Mouse (Mus musculus) CH12.LX (cell line): ENCODE data around the gene Dand5. TPM values are rescaled to one million over a fixed set of nuclear protein-coding genes. Genes with fewer than 3 reads are reported as not detected.

ENCODE experiments used
- DNase-seq: peaks from one replicate; pipeline ENCODE4 v3.0.0-alpha.2; 2013; ENCODE audit errors: extremely low read depth
- H3K27ac ChIP-seq: 2 replicates; pipeline ENCODE4 v1.5.1; 2012; ENCODE audit warnings: low read depth, mild to moderate bottlenecking, control low read depth, moderate library complexity; ENCODE audit not compliant: insufficient read depth
- H3K27me3 ChIP-seq: replicated peaks from 2 replicates; pipeline ENCODE3; 2012; ENCODE audit warnings: inconsistent platforms
- H3K36me3 ChIP-seq, 2 experiments: replicated peaks in 1 of 2; 2 replicates each; pipeline versions ENCODE3 to v1.6.1; 2012; ENCODE audit warnings: inconsistent platforms in 1 of 2, low read length in 1 of 2, mild to moderate bottlenecking in 1 of 2, mixed read lengths in 1 of 2, moderate library complexity in 1 of 2; ENCODE audit not compliant: control insufficient read depth in 1 of 2, insufficient read depth in 1 of 2
- H3K4me1 ChIP-seq, 2 experiments: 2 replicates each; pipeline ENCODE4 v1.6.1; 2012; ENCODE audit warnings: inconsistent platforms in 1 of 2, moderate library complexity in 1 of 2; ENCODE audit not compliant: insufficient read depth in 2 of 2, control insufficient read depth in 1 of 2
- H3K4me2 ChIP-seq: 2 replicates; pipeline ENCODE4 v1.6.1; 2012; ENCODE audit warnings: low read depth, mild to moderate bottlenecking, control low read depth; ENCODE audit not compliant: poor library complexity, insufficient read depth, severe bottlenecking
- H3K4me3 ChIP-seq, 3 experiments: fragments of 150-350 bp in 1 of 3; sonication (generic) in 1 of 3; replicated peaks in 1 of 3; 2 replicates each; pipeline versions ENCODE3 to v1.5.1; 2011 to 2012; ENCODE audit warnings: low read depth in 2 of 3, low read length in 2 of 3, mild to moderate bottlenecking in 2 of 3, moderate library complexity in 2 of 3, control low read depth in 1 of 3, improper control_type of control experiment in 1 of 3, inconsistent platforms in 1 of 3, mixed read lengths in 1 of 3; ENCODE audit not compliant: poor library complexity in 1 of 3
- H3K79me2 ChIP-seq: replicated peaks from 2 replicates; pipeline ENCODE4 v1.6.1; 2012; ENCODE audit warnings: mild to moderate bottlenecking, moderate library complexity; ENCODE audit not compliant: control insufficient read depth, poor library complexity, insufficient read depth, severe bottlenecking; ENCODE audit errors: extremely low read depth
- H3K9ac ChIP-seq: 2 replicates; pipeline ENCODE4 v1.6.1; 2012; ENCODE audit warnings: low read depth, mild to moderate bottlenecking, control low read depth, moderate library complexity; ENCODE audit not compliant: insufficient read depth
- H3K9me3 ChIP-seq: replicated peaks from 2 replicates; pipeline ENCODE3; 2012; ENCODE audit warnings: low read length, inconsistent platforms, mixed read lengths
- BHLHE40 ChIP-seq: IDR thresholded peaks from 2 replicates; pipeline ENCODE4 v1.6.1; 2011; ENCODE audit warnings: mild to moderate bottlenecking, low read depth, low read length, improper control_type of control experiment
- CHD1 ChIP-seq: IDR thresholded peaks from 2 replicates; pipeline ENCODE4 v1.6.1; 2012; ENCODE audit warnings: low read depth, low read length, improper control_type of control experiment, inconsistent platforms
- CHD2 ChIP-seq: IDR thresholded peaks from 2 replicates; pipeline ENCODE4 v1.6.1; 2011; ENCODE audit warnings: low read length, improper control_type of control experiment
- E2F4 ChIP-seq: IDR thresholded peaks from 2 replicates; pipeline ENCODE4 v1.6.1; 2011; ENCODE audit warnings: low read depth, low read length, improper control_type of control experiment; ENCODE audit not compliant: insufficient replicate concordance
- GABPA ChIP-seq: IDR thresholded peaks from 2 replicates; pipeline ENCODE4 v1.6.1; 2012; ENCODE audit warnings: low read depth, low read length, improper control_type of control experiment, inconsistent platforms; ENCODE audit not compliant: insufficient replicate concordance
- IRF4 ChIP-seq: IDR thresholded peaks from 2 replicates; pipeline ENCODE4 v1.6.1; 2014; ENCODE audit warnings: low read depth, mild to moderate bottlenecking, inconsistent platforms, low read length, improper control_type of control experiment
- JUND ChIP-seq: conservative IDR thresholded peaks from 2 replicates; pipeline ENCODE4 v1.6.1; 2011; ENCODE audit warnings: low read depth, low read length, improper control_type of control experiment
- KAT2A ChIP-seq: IDR thresholded peaks from 2 replicates; pipeline ENCODE4 v1.6.1; 2012; ENCODE audit warnings: low read length, improper control_type of control experiment, inconsistent platforms; ENCODE audit not compliant: insufficient replicate concordance
- MAX ChIP-seq: IDR thresholded peaks from 2 replicates; pipeline ENCODE4 v1.6.1; 2011; ENCODE audit warnings: low read length, improper control_type of control experiment
- MXI1 ChIP-seq: IDR thresholded peaks from 2 replicates; pipeline ENCODE4 v1.6.1; 2011; ENCODE audit warnings: mild to moderate bottlenecking, low read depth, low read length, improper control_type of control experiment
- MYC ChIP-seq: IDR thresholded peaks from 2 replicates; pipeline ENCODE4 v1.6.1; 2011; ENCODE audit warnings: low read depth, mild to moderate bottlenecking, improper control_type of control experiment, low read length
- PAX5 ChIP-seq: IDR thresholded peaks from 2 replicates; pipeline ENCODE4 v1.6.1; 2012; ENCODE audit warnings: low read length, inconsistent platforms, mixed read lengths
- POLR2A ChIP-seq: IDR thresholded peaks from 2 replicates; pipeline ENCODE4 v1.6.1; 2011; ENCODE audit warnings: low read depth, mild to moderate bottlenecking, improper control_type of control experiment, low read length
- POLR2AphosphoS2 ChIP-seq: IDR thresholded peaks from 2 replicates; pipeline ENCODE4 v1.6.1; 2011; ENCODE audit warnings: low read depth, low read length, improper control_type of control experiment
- RAD21 ChIP-seq: IDR thresholded peaks from 2 replicates; pipeline ENCODE4 v1.6.1; 2011; ENCODE audit warnings: low read depth, mild to moderate bottlenecking, low read length, improper control_type of control experiment, moderate library complexity
- SIN3A ChIP-seq: IDR thresholded peaks from 2 replicates; pipeline ENCODE4 v1.6.1; 2012; ENCODE audit warnings: low read length, improper control_type of control experiment, inconsistent platforms
- SMC3 ChIP-seq: IDR thresholded peaks from 2 replicates; pipeline ENCODE4 v1.6.1; 2011; ENCODE audit warnings: low read depth, low read length, improper control_type of control experiment
- USF1 ChIP-seq: IDR thresholded peaks from 2 replicates; pipeline ENCODE4 v1.6.1; 2014; ENCODE audit warnings: low read depth, mild to moderate bottlenecking, inconsistent platforms, low read length, improper control_type of control experiment
- USF2 ChIP-seq: conservative IDR thresholded peaks from 2 replicates; pipeline ENCODE4 v1.6.1; 2011; ENCODE audit warnings: low read depth, low read length, improper control_type of control experiment
- ZC3H11A ChIP-seq: IDR thresholded peaks from 2 replicates; pipeline ENCODE4 v1.6.1; 2012; ENCODE audit warnings: low read depth, mild to moderate bottlenecking, inconsistent platforms, low read length, improper control_type of control experiment
- ZKSCAN1 ChIP-seq: IDR thresholded peaks from 2 replicates; pipeline ENCODE4 v1.6.1; 2012; ENCODE audit warnings: low read depth, inconsistent platforms, low read length, improper control_type of control experiment, borderline replicate concordance
- ZNF384 ChIP-seq: IDR thresholded peaks from 2 replicates; pipeline ENCODE4 v1.6.1; 2012; ENCODE audit warnings: low read depth, low read length, improper control_type of control experiment, inconsistent platforms
- dilution Hi-C: fragments of 300-500 bp; cut with MboI; formaldehyde crosslinking; loops from 2 replicates; pipeline ENCODE4 v1.14.3; 2020; ENCODE audit warnings: low sequenced_read_pairs; ENCODE audit not compliant: extremely low pct_unique_long_range_greater_than_20kb, extremely low pct_ligation_motif_present
- in situ Hi-C: fragments of 300-500 bp; cut with MboI; formaldehyde crosslinking; loops from 3 replicates; pipeline ENCODE4 v1.14.3; 2019; ENCODE audit warnings: low sequenced_read_pairs, low pct_ligation_motif_present, low pct_unique_long_range_greater_than_20kb, mixed read lengths
- polyA plus RNA-seq: library from polyadenylated mRNA; unstranded; fragments of >175 nt; gene quantifications from 2 replicates; pipeline ENCODE4 v1.2.1, GENCODE M21; 2012; ENCODE audit warnings: low read depth; ENCODE audit not compliant: insufficient read length
- total RNA-seq, 2 experiments: library from RNA; depleted of rRNA; stranded (reverse); fragments of 300-350 nt in 1 of 2; fragments of >200 nt in 1 of 2; gene quantifications; 2 replicates each; pipeline ENCODE4 v1.2.3; 2012 to 2014

Gene Dand5
- total and polyA plus RNA-seq, 3 experiments: 1.4 to 1.7 (median 1.5) TPM

DNA sequence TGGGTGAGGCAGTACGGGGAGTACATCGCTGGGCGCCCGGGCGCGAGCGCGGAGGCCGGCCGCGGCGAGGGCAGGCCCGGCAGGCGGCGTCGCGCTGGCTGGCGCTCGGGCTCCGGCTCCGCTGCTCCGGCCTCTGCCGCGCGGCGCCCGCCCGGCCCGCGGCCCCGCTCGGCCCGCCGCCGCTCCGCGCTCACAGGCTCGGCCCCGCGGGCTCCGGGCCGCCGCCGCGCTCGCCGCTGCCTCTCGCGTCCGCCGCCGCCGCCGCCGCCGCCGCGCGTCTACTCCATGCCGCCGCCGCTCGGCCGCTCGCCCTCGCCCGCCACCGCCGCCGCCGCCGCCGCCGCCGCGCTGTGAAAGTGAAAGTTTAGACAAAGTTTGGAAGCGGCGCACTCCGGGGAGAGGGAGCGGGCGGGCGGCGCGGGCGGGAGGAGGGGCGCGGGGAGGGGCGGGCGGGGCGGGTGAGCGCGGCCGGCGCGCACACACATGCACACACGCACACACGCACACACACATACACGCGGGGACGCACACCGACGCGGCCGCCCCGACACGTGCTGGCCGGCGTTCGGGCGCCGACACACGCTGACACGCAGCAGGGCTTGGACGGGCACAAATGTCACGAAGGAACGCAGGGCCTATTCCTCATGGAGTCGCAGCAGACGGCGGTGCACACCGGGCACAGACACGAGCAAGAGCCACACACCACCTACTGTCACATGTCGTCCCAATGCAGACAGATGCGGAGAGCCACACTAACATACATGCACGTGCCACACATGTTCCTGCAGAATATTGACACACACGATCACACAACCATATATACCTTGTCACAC lies 22.4 kb downstream of the Dand5 start, which contains the start of gene Nfix:
Nfix (minus strand) TSS at position 346 of the 833 bp plus-strand sequence.
- Histone ChIP-seq H3K4me3 (peak within 1 kb of the TSS; percentile 16 to 81 (median 50)), H3K27me3 (peaks cover 82% of the 10 kb centered on the region), H3K9me3 (peaks cover 7% of the 10 kb centered on the region), H3K27ac (no peak within 1 kb of the TSS), H3K4me2 (peak within 1 kb of the TSS; percentile 84), H3K36me3 (no peaks in the 10 kb centered on the region), H3K4me1 (peaks cover 3 to 4% of the 10 kb centered on the region in 2 experiments), H3K79me2 (no peaks in the 10 kb centered on the region), H3K9ac (peak within 1 kb of the TSS; percentile 16; the same call in 1 of the 2 replicates)
- in situ Hi-C loops (no loop called here), dilution Hi-C loops (no loop called here)
- TF ChIP-seq POLR2A (no peak), BHLHE40 (peak; percentile 86), PAX5 (no peak), MYC (peak; percentile 67), MAX (peak; percentile 64; the same call in 1 of the 2 replicates), ZC3H11A (no peak), USF1 (no peak), SMC3 (no peak), IRF4 (no peak)
- DNase-seq: no peak

DNA sequence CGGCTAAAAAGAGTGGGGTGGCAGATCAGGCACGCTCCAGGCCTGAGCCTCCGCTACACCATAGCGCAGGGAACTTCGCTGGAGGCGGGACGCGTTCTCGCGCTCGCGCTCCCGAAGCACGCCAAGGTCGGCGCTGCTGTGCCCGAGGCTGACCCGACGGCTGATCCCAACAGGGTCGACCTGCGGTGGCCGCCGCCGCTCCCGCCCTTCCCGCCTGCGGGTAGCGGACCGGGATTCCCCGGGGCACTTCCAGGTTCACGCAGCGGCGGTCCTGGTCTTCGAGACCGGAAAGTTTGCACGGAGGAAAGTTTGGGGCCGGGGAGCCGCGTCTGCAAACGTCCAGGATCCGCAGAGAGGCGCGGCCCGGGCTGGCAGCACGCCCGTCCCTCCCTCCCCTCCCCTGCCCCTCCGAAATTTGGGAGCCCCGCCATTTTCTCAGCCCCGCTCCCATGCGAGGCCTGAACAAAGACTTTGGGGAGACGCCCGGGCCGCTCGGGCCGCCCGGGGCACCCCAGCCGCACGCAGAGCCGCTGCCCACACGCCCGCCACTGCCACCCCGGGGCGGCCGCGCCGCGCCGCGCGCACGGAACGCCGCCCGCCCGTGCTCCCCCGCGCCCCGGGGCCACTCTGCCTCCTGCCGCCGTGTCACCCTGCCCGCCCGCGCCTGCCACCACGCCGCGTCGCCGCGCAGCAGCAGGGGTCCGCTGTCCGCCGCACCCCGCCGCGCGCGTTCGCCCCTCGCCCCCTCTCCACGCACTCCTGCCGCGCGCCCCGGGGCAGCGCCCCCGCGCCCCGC lies 23.3 kb downstream of the Dand5 start:
- H3K4me2 ChIP-seq: peak overlapping the region; percentile 84
- H3K27ac ChIP-seq: no peak overlapping the region
- peak overlapping the region in 2 of 3 experiments; percentile 34 to 40 for H3K4me3 ChIP-seq
- no peak for TF ChIP-seq USF2
- TF ChIP-seq POLR2A: no peak
- no peak for TF ChIP-seq GABPA
- no peak for TF ChIP-seq ZNF384
- no peak for TF ChIP-seq CHD1
- no peak for TF ChIP-seq ZKSCAN1
- TF ChIP-seq E2F4: no peak
- TF ChIP-seq JUND: no peak
- no peak for TF ChIP-seq RAD21
- TF ChIP-seq POLR2AphosphoS2: no peak
- TF ChIP-seq USF1: no peak
- TF ChIP-seq KAT2A: no peak
- TF ChIP-seq CHD2: no peak
- TF ChIP-seq IRF4: no peak
- no peak for TF ChIP-seq PAX5
- no peak for TF ChIP-seq SIN3A
- TF ChIP-seq MXI1: no peak
- TF ChIP-seq MAX: no peak
- no peaks in the 10 kb centered on the region for H3K79me2 ChIP-seq
- H3K9ac ChIP-seq: peak overlapping the region; percentile 16; the same call in 1 of the 2 replicates
- H3K9me3 ChIP-seq: peaks cover 7% of the 10 kb centered on the region
- dilution Hi-C loops (no loop called here), in situ Hi-C loops (no loop called here)
- DNase-seq: no peak
- no peaks in the 10 kb centered on the region for H3K36me3 ChIP-seq
- peaks cover 85% of the 10 kb centered on the region for H3K27me3 ChIP-seq
- H3K4me1 ChIP-seq: peaks cover 3 to 4% of the 10 kb centered on the region in 2 experiments
